Mouse (Mus musculus) layer of hippocampus, adult 9-11 months (tissue): ENCODE results near the gene Npas2.

ENCODE experiments used
- DNase-seq: peaks from one replicate; pipeline ENCODE4 v3.0.0; 2022

Npas2 gene

DNA sequence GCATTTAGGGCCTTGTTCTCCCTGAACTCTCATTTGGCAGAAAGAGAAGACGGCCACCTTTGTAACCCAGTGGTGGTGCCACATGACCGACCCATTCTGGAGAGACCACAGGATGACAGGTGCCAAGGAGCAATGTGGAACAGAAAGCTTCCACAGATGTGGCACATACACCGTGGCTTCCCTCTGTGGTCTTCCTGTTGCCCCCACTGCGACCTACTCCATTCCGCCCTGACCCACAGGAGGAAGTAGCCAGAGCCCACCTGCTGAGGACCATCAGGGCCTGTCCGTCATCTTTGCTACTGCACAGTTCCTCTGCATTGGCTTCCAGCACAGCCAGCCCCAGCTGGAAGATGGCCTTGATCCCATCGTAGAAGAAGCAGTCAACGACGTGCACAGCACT is 187.5 kb downstream of the Npas2 start:
- no peak for DNase-seq

DNA sequence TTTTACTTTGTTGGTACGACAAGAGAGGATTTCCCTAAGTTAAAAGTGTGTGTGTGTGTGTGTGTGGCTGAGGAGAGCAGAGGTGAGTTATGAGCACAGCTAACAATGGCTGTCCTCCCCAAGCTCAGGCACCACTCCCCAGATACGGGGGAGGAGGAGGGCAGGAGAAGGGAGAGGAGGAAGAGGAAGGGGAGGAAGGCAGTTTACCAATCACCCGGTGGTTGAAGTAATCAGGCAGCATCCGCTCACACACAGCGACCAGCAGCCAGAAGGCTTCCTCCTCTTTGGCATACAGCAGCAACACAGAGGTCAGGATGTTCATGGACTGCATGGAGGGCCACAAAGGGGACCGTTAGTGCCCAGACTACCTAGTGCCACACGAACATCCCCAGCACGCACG is 191.4 kb downstream of the Npas2 start:
- no peak for DNase-seq

DNA sequence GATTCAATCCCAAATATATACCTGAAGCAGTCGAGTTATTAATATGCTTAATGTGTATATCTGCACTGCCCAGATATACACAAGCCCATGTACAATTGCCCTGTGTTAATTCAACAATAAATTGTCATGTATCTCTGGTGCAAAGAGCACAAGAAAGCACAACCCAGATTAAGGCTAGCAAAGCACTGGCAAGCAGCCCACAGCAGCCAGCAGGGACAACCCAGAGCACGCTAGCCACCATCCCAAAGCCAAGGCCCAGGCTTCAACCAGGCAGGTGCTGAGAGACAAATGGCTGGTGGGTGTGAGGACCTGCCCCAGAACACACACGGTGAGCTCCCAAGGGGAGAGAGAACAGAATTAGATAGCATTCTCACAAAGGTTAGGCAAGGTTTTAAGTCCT is 192.9 kb downstream of the Npas2 start:
- DNase-seq: no peak

DNA sequence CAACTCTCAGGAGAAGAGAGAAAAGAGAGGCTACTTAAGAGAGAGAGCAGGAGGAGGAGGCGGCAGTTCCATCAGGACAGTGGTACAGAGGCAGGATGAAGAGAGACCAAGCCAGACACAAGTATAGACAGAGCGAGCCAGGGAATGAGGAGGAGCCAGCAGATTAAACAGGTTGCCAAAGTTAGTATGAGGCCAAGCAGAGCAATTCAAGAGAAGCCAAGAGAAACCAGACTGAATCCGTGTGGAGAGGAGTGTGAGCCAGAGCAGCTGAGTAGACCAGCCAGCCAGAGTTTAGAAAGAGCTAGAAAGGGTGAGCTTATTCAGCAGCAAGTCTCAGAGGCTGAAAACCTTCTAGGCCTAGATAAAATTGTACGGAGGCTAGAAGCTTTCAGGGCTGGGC is 194.0 kb downstream of the Npas2 start:
- no peak for DNase-seq

DNA sequence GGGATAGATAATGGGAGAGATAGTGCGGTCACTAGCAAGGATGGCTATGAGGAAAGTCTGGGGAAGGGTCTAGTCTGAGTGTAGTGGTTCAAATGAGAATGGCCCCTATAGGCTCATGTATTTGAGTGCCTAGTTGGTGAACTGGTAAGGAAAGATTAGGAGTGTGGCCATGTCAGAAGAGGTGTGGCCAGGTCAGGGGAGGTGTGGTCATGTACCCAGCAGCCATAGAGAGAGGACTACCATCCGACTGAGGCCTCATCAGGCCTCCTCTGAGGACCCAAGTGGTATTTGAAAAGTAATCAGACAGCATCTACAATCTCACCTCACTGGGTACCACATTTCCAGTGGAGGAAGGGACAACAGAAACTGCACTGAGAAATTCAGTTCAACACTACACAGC is 194.6 kb downstream of the Npas2 start:
- no peak for DNase-seq

DNA sequence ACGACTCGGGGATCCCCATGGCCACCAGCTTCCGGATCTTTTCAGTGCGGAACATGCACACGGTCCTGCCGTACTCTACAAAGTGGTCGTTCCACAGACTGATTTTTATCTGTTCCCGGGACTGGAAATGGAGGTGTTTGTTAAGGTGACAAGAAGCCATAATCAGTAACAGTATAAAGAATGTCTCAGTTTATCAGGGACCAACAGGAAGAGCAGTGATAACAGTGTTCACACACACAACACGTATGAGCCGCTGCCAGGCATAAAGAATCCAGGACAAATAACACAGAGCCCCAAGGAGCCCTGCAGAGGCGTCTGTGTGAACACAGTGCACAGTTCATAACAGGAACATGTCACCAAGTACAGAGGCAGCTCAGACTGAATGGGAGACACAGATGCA is 195.8 kb downstream of the Npas2 start:
- DNase-seq: no peak

DNA sequence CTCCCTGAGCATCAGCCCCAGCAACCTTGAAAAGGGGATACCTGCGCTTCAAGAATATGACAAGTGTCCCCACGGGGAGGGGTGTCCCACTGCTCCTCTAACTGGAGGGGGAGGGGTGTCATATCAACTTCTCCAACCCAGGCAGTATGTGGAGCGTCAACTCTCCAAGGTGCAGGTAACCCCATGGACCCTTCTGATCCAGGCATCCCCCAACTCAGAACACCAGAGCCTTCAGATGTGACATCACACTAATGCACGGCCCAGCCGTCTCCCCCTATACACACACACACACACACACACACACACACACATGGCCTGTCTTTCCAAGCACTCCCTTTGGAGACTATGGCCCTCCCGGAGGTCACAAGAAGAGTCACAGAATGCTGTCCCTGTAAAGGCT is 198.1 kb downstream of the Npas2 start:
- DNase-seq: no peak

DNA sequence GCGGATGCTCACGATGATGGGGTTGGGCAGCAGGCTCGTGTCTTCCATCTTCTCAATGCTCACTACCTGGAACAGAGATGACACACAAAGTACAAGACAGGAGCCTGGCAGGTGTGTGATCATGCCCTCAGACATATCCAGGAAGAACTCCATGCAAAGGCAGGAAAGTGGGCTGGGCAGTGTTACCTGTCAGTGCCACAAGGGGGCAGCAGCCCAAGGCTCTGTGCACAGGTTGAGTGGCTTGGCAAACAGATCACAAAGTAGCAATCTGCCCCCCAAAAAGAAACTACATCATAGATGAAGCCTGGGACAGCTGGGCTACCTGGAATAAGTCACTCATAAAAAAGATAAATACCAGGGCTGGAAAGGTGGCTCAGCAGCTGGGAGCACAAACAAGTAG is 198.7 kb downstream of the Npas2 start:
- DNase-seq: peak; percentile 66

DNA sequence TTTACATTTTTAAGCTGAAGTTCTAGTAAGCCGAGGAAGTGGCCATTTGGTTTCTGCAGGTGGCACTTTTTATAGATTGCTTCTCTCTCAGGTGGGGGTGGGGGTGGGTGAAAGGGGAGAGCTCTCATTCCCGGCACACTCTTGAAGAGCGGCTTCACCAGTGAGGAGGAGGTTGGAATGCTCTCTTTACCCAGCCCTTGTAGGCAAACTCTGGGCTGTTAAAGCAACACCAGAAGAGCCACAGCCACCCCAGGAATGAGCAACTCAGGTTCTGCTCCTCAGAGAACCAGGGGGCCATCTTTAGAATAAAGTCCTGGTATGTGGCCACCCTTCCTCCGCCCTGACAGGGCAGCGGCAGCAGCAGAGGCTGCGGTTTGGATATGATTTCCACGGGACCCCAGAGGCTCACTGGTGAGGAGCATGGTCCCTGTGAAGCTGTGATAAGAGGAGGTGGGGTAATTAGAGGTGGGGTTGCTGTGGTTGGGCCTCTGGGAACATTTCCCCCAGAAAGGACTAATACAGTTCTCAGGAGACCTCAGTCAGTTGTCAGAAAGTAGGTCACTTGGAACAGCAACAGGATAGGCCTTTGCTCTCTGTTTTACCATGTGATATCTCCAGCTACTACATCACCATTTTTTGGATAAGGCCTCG is 199.8 kb downstream of the Npas2 start:
- no peak for DNase-seq

DNA sequence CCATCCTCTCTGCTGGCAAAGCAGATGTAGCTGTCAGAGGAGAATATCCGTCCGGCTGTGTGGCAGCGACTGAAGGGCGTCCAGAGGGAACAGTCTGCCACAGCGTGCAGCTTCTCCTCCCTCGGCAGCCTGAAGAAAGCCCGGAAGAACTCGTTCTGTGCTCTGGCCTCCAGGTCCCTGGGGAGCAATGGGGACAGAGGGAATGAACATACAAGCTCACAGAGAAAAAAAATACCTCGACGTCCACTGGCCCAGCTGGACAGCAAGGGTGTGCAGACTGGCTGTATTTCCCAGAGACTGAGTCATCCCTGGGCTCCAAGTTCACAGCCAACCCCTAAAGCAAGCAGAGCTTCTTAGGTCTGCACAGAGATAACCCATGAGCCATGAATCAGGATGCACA is 200.6 kb downstream of the Npas2 start:
- no peak for DNase-seq

DNA sequence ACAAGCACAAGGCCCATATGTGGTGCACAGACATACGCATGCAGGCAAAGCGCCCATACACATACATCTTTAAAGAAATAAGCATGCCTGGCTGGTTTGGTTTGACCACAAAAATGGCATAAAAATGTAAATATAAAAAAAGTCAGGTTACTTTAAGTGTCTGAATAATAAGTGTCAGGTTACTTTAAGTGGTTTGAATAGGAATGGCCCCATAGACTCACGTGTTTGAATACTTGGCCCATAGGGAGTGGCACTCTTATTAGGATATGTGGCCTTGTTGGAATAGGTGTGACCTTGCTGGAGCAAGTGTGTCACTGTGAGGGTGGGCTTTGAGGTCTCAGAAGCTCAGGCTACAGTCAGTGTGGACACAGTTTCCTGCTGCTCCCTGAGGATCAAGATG is 201.1 kb downstream of the Npas2 start:
- DNase-seq: no peak

DNA sequence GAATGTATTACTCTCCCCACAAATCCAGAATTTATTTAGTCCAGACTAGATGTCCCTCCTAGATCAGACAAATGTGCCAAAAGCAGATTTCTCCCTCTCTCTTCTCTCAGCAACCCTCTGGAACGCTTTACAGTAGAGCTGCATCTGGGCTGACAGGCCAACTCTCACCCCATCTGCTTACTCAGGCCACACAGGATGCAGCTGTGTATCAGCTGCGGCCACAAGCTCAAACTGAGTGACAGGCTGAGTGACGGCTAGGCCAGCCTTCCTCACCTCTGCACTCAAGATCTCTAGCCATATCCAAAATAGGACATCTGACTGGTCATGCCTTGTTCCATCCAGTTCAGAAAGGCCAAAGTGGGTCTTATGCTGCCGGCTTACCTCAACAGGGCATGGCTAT is 202.8 kb downstream of the Npas2 start:
- no peak for DNase-seq

DNA sequence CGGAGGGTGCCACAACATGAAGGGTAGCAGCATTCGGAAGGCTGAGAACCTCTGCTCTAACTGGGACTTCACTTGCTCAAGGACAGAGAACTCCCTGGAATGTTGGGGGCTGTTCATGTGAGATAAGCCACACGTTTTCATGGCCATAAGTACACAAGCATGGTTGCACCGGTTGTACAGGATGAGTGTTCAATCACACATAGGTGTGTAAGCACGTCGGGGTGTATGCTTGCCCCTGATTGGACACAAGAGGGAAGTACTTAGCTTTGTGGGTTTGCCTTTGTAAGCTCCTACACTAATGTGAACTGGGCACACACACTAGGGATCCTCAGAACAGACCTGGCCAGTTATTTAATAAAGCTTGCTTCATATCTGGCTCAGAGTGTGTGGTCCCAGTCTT is 204.8 kb downstream of the Npas2 start:
- no peak for DNase-seq

DNA sequence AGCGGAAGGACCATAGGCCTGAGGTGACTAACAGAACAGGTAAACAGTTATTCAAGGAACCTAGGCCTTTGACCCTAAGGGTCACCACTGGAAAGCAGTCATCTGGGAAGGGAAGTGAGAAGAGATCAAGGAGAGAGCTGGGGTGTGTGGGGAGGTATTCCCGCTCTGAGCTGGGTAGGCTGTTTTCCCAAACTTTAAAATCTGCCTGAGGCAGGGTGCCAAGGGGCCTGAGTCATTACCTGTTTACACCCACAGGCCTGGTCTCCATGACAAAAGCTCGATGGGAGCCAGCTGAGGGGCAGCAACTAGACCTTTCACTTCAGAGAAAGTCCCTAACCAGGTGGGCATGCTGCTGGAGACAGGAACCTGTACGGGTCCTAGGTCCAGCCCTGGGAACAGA is 205.7 kb downstream of the Npas2 start:
- DNase-seq: no peak

DNA sequence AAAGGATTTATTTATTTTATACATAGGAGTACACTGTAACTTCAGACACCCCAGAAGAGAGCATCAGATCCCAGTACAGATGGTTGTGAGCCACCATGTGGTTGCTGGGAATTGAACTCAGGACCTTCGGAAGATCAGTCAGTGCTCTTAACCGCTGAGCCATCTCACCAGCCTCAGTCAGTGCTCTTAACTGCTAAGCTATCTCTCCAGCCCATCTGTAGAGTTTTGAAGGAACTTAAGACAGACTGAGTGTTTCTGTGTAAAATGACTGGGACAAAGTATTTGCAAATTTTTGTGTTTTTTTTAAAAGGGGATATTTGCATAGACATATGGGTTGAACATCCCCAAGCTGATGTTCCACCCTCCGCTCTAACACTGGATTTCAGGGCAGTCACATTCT is 206.6 kb downstream of the Npas2 start:
- DNase-seq: no peak

DNA sequence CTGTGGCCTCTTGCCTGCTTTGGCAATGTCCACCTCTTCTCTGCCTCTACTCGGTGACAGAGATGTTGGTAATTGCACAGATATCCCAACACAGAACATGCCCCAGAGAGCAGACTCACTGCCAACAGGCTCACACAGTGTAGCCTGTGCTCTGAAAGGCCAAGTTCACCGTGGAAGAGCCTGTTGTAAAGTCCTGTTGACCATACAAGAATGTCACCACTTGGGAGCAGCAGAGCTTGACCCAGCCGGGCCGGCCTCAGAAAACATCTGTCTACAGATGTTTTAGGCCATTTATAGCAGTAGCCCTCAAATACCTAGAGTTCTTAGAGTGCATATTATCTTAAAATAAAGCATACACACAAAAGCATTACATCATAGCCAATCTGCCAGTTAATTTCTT is 213.6 kb downstream of the Npas2 start:
- DNase-seq: no peak

DNA sequence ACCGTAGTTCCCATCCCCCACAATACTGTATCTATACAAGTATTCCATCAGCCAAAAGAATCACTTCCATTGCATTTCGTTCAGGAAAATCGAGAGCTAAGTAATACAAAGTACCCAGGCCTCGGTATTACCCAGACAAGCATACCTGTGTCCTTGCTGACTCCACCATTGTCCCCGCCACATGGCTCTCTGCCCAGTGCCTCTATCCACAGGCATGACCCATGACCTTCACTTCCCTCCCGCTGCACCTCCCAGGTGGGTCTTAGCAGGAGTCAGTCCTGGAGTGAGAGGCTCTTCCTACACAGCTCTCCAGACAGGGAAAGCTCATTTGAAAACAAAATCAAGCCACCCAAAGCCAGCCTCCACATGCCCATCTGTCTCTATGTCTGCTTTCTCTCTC is 214.6 kb downstream of the Npas2 start:
- no peak for DNase-seq

DNA sequence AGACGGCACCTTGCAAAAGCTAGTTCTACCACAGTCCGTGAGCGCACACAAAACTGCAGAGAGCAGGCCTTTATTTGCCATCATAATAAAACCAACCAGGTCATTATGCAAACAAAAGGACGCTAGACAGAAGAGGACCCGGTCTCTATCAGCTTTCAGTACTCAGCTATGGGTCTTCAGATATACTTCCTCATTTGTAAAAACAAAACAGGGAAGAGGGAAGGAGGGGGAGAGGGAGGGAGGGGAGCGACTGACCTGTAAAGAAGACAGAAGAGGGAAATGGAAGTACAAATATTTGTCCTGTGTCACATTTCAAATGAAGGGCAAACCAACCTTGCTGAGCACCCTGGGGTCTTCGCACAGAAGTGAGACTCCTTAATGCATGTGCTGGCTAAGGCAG is 215.1 kb downstream of the Npas2 start:
- no peak for DNase-seq

DNA sequence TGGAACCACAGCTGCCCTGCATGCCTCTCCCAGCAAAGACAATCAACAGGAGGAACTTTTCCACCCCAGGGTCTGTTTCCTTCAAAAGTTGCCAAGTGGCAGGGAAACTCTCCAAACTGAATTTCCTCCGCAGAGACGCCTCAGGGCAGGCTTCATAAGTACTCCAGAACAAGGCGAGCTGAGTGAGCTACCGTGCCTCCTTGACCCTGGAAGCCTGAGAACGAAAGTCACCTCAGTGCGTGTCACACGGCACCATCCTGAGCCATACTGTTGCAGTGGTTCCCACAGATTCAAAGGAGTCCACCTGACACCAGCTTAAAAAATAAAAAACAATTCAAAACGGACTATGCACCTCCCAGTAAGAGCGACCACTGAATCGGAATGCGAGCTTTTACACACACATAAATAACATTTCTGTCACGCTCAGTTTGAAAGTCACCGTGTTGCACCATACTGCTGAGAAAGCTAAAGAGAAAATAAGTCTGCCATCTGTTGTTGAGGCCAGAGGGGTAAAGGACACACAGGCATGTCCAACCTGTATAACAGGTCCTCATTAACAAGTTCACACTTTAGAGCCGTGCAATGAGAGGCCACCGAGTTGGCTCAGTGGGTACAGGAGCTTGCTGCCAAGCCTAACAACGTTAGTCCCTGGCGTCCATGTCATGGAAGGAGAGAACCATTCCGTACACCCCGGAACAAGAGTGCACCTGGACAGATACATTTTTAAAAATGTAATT is 216.7 kb downstream of the Npas2 start:
- DNase-seq: no peak
